Mouse (Mus musculus): ENCODE results near the gene Zbtb9.

GRCm38 (mm10) chr17:26949866-26950265 is 23.1 kb upstream of the Zbtb9 start:
- TF ChIP-seq CTCF (IDR thresholded peaks at IDR 0.05; ENCODE audit: borderline replicate concordance, insufficient read depth, low read length) = no peak
- no peak for TF ChIP-seq POLR2A (IDR thresholded peaks at IDR 0.05; ENCODE audit: low read depth, low read length)

Measured in embryonic fibroblast, embryonic 13.5 days (primary cell).